Mouse (Mus musculus) cerebellum, postnatal 14 days (tissue): ENCODE measurements at regions not wholly inside any gene's neighbourhood (a gene's known extent, or its start where the extent isn't known, plus 50 kb on each side); places are given as distances from the start of the nearest gene placed in this dataset.

Source experiments
- DNase-seq, 2 experiments: peaks; one replicate each; pipeline ENCODE4 v3.0.0; 2021; ENCODE audit warnings: mixed read lengths in 2 of 2

- DNase-seq = no peak
Observed at GRCm38 (mm10) chr9:47276303-47277005, 253.5 kb upstream of the Cadm1 start.

- DNase-seq = peak in 1 of 2 experiments; percentile 47
Observed at GRCm38 (mm10) chr9:47279410-47279809, 250.6 kb upstream of the Cadm1 start.

GRCm38 (mm10) chr9:47280146-47280545 lies 249.8 kb upstream of the Cadm1 start:
- DNase-seq = peak; percentile 27 to 31

GRCm38 (mm10) chr9:47280598-47280997 lies 249.4 kb upstream of the Cadm1 start:
- peak; percentile 35 to 47 for DNase-seq

- DNase-seq = peak in 1 of 2 experiments; percentile 28
Observed at GRCm38 (mm10) chr9:47283746-47284455, 246.1 kb upstream of the Cadm1 start.

GRCm38 (mm10) chr9:47286930-47287722 lies 242.8 kb upstream of the Cadm1 start:
- no peak for DNase-seq

- DNase-seq = peak in 1 of 2 experiments; percentile 48
Observed at GRCm38 (mm10) chr9:47288587-47289199, 241.3 kb upstream of the Cadm1 start.

GRCm38 (mm10) chr9:47300633-47301032 lies 229.3 kb upstream of the Cadm1 start:
- DNase-seq = peak; percentile 78 to 83

- DNase-seq = peak; percentile 98 to 100
Observed at GRCm38 (mm10) chr9:47307125-47307751, 222.7 kb upstream of the Cadm1 start.

GRCm38 (mm10) chr9:47307752-47308500 lies 222.0 kb upstream of the Cadm1 start:
- DNase-seq = peak; percentile 88 to 90

GRCm38 (mm10) chr9:47313433-47313832 lies 216.5 kb upstream of the Cadm1 start:
- DNase-seq = no peak

GRCm38 (mm10) chr9:47314236-47314635 lies 215.7 kb upstream of the Cadm1 start:
- DNase-seq = no peak

GRCm38 (mm10) chr9:47320345-47320744 lies 209.6 kb upstream of the Cadm1 start:
- DNase-seq = no peak

GRCm38 (mm10) chr9:47321106-47321789 lies 208.7 kb upstream of the Cadm1 start:
- no peak for DNase-seq

- peak in 1 of 2 experiments; percentile 54 for DNase-seq
Observed at GRCm38 (mm10) chr9:47322293-47322692, 207.7 kb upstream of the Cadm1 start.

- DNase-seq = no peak
Observed at GRCm38 (mm10) chr9:47323051-47323450, 206.9 kb upstream of the Cadm1 start.

GRCm38 (mm10) chr9:47327575-47327974 lies 202.4 kb upstream of the Cadm1 start:
- no peak for DNase-seq

GRCm38 (mm10) chr9:47332929-47333328 lies 197.0 kb upstream of the Cadm1 start:
- DNase-seq = peak in 1 of 2 experiments; percentile 50

- peak; percentile 38 to 60 for DNase-seq
Observed at GRCm38 (mm10) chr9:47338221-47338620, 191.8 kb upstream of the Cadm1 start.

- no peak for DNase-seq
Observed at GRCm38 (mm10) chr9:47346527-47347111, 183.4 kb upstream of the Cadm1 start.

GRCm38 (mm10) chr9:47350301-47350700 lies 179.7 kb upstream of the Cadm1 start:
- peak; percentile 32 to 35 for DNase-seq
